Mouse (Mus musculus): ENCODE data around the gene Gm20390. TPM values are rescaled to one million over a fixed set of nuclear protein-coding genes. Genes with fewer than 3 reads are reported as not detected.
A peak's percentile ranks its signal among the peaks of the same experiment; 100 is the strongest.
"Not testable (repeated sequence)": the region's sequence is repeated elsewhere in the genome, so short reads cannot be mapped to it uniquely, and the experiment has no call there.

Gene Gm20390
- total and polyA plus RNA-seq, 2 experiments, result 36.2 to 46.7 TPM

DNA sequence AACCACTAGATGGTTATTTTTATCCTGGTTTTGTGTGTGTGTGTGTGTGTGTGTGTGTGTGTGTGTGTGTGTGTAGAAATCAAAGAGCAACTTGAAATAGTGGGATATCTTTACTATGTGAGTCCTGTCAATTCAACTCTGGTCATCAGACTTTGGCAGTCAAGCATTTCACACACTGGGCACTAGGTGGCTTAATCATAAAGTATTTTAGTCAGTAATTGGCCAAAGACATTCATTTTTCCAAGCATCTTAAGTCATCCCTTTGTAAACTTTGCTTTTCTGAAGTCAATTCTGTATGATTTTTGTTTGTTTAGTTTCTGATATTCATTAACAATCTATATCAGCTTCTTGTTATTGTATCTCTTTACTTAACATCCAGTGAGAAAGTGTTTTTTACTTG, 39.0 kb downstream of the Gm20390 start:
- DNase-seq (ENCODE audit: extremely low read depth, low read depth, low spot score), result no peak
- H3K4me1 ChIP-seq (ENCODE audit: control insufficient read depth, insufficient read depth, low read length), result no peaks in the 10 kb centered on the region
- H3K36me3 ChIP-seq (ENCODE audit: control insufficient read depth, insufficient read depth, low read length), result peaks cover 41% of the 10 kb centered on the region
- TF ChIP-seq POLR2A (IDR thresholded peaks at IDR 0.05; ENCODE audit: extremely low read depth, insufficient read depth, low read length) (no peak), CTCF (IDR thresholded peaks at IDR 0.05; ENCODE audit: low read depth, low read length) (0 out of 2 replicates have a peak, but pooled peaks have one; percentile 6)
- H3K27ac ChIP-seq (replicated peaks; ENCODE audit: insufficient read depth, low read depth, low read length), result no peak overlapping the region
- no peaks in the 10 kb centered on the region for H3K79me2 ChIP-seq (ENCODE audit: control insufficient read depth, insufficient read depth, low read length)
- no peak overlapping the region for H3K4me3 ChIP-seq (ENCODE audit: insufficient read depth, low read depth, low read length)
- no peaks in the 10 kb centered on the region for H3K27me3 ChIP-seq (ENCODE audit: control insufficient read depth, insufficient read depth, low read length)
- no peak overlapping the region for H3K9ac ChIP-seq (ENCODE audit: low read depth, low read length)

DNA sequence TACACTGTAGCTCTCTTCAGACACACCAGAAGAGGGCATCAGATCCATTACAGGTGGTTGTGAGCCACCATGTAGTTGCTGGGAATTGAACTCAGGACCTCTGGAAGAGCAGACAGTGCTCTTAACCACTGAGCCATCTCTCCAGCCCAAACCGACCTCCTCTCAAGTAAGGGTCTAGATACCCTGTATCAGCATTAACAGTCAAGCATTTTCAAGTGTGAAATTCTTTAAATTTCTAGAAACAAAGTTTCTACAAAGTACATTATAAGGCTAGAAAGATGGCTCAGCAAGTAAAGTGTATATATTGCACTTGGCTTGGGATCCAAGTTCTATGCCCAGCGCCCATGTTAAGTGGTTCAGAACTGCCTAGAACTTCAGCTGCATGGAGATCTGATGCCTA, 53.1 kb downstream of the Gm20390 start:
- H3K27ac ChIP-seq (replicated peaks; ENCODE audit: insufficient read depth, low read depth, low read length); H3K27me3 ChIP-seq (ENCODE audit: control insufficient read depth, insufficient read depth, low read length); H3K4me1 ChIP-seq (ENCODE audit: control insufficient read depth, insufficient read depth, low read length); DNase-seq (ENCODE audit: extremely low read depth, low read depth, low spot score); H3K79me2 ChIP-seq (ENCODE audit: control insufficient read depth, insufficient read depth, low read length); H3K4me3 ChIP-seq (ENCODE audit: insufficient read depth, low read depth, low read length); H3K9ac ChIP-seq (ENCODE audit: low read depth, low read length): not testable (repeated sequence)
- H3K36me3 ChIP-seq (ENCODE audit: control insufficient read depth, insufficient read depth, low read length), result peaks cover 45% of the 10 kb centered on the region
- 95% methylated on average over 2 of the region's 2 CpGs for WGBS

DNA sequence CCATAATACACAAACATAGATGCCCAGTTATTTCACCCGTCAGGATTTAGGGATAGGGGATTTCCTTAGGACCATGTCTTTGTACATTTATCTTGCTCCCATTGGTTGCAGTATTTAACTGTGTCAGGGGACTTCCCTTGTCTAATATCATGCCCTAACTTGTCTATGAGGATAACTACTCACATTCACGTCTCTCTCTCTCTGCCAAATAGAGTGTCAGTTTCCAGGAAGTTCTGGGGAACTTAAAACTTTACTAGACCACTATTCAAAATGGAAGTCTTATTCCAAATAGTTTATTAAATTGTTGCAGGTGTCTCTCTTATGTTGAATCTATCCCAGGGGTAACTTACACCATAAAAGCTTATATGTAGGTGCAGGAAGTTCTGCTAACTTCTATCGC, 56.5 kb downstream of the Gm20390 start:
- H3K9ac ChIP-seq (ENCODE audit: low read depth, low read length), result no peak overlapping the region
- no peaks in the 10 kb centered on the region for H3K4me1 ChIP-seq (ENCODE audit: control insufficient read depth, insufficient read depth, low read length)
- H3K79me2 ChIP-seq (ENCODE audit: control insufficient read depth, insufficient read depth, low read length), result no peaks in the 10 kb centered on the region
- no peak for DNase-seq (ENCODE audit: extremely low read depth, low read depth, low spot score)
- TF ChIP-seq POLR2A (IDR thresholded peaks at IDR 0.05; ENCODE audit: extremely low read depth, insufficient read depth, low read length) (no peak), CTCF (IDR thresholded peaks at IDR 0.05; ENCODE audit: low read depth, low read length) (no peak)
- WGBS, result 89% methylated on average over 3 of the region's 3 CpGs
- H3K4me3 ChIP-seq (ENCODE audit: insufficient read depth, low read depth, low read length), result no peak overlapping the region
- no peak overlapping the region for H3K27ac ChIP-seq (replicated peaks; ENCODE audit: insufficient read depth, low read depth, low read length)
- H3K27me3 ChIP-seq (ENCODE audit: control insufficient read depth, insufficient read depth, low read length), result no peaks in the 10 kb centered on the region
- H3K36me3 ChIP-seq (ENCODE audit: control insufficient read depth, insufficient read depth, low read length), result peaks cover 55% of the 10 kb centered on the region

DNA sequence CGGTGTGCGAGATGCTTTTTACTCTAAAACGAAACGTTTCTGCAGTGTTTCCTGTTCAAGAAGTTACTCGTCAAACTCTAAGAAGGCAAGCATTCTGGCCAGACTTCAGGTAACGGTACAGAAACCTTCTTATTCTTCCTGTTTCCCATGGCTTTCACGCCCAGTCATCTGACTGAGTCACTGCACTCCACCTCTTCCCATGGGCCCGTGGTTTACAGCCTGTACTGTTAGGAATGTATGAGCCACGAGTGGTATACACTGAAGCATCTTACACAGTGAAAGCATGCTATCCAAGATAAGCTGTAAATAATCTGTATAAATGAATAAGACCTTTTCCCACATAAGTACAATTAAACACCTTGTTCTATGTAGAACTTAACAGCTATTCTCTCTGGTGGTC, 59.3 kb downstream of the Gm20390 start:
- no peak for DNase-seq (ENCODE audit: extremely low read depth, low read depth, low spot score)
- TF ChIP-seq POLR2A (IDR thresholded peaks at IDR 0.05; ENCODE audit: extremely low read depth, insufficient read depth, low read length) (no peak), CTCF (IDR thresholded peaks at IDR 0.05; ENCODE audit: low read depth, low read length) (no peak)
- 90% methylated on average over 9 of the region's 9 CpGs for WGBS
- no peaks in the 10 kb centered on the region for H3K27me3 ChIP-seq (ENCODE audit: control insufficient read depth, insufficient read depth, low read length)
- peaks cover 2% of the 10 kb centered on the region; the same call in 1 of the 2 replicates for H3K4me1 ChIP-seq (ENCODE audit: control insufficient read depth, insufficient read depth, low read length)
- no peaks in the 10 kb centered on the region; the same call in 1 of the 2 replicates for H3K79me2 ChIP-seq (ENCODE audit: control insufficient read depth, insufficient read depth, low read length)
- H3K27ac ChIP-seq (replicated peaks; ENCODE audit: insufficient read depth, low read depth, low read length), result no peak overlapping the region
- H3K36me3 ChIP-seq (ENCODE audit: control insufficient read depth, insufficient read depth, low read length), result peaks cover 48% of the 10 kb centered on the region
- no peak overlapping the region for H3K9ac ChIP-seq (ENCODE audit: low read depth, low read length)
- H3K4me3 ChIP-seq (ENCODE audit: insufficient read depth, low read depth, low read length), result no peak overlapping the region

DNA sequence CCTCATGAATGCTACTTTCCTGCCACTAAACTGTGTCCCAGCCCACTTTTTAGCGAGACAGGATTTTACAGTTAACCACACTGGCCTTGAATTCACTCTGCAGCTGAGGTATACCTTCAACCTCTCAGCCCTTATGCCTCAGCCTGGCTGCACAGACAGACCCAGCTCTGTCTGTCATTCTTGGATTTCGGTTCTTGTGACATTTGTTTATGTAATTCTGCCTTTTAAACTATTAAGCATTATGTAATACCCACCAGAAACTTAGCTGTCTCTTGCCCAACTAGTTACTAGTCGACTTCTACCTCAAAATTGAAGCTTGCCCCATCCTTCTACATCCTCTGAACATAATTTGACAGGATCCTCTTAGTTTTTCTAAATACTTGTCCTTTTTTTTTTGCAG, 60.3 kb downstream of the Gm20390 start:
- Histone ChIP-seq H3K27ac (replicated peaks; ENCODE audit: insufficient read depth, low read depth, low read length) (no peak overlapping the region), H3K4me1 (ENCODE audit: control insufficient read depth, insufficient read depth, low read length) (peaks cover 2% of the 10 kb centered on the region; the same call in 1 of the 2 replicates), H3K9ac (ENCODE audit: low read depth, low read length) (no peak overlapping the region), H3K4me3 (ENCODE audit: insufficient read depth, low read depth, low read length) (no peak overlapping the region), H3K79me2 (ENCODE audit: control insufficient read depth, insufficient read depth, low read length) (no peaks in the 10 kb centered on the region; the same call in 1 of the 2 replicates), H3K27me3 (ENCODE audit: control insufficient read depth, insufficient read depth, low read length) (no peaks in the 10 kb centered on the region), H3K36me3 (ENCODE audit: control insufficient read depth, insufficient read depth, low read length) (peaks cover 44% of the 10 kb centered on the region)
- WGBS, result 39% methylated on average over 3 of the region's 3 CpGs
- DNase-seq (ENCODE audit: extremely low read depth, low read depth, low spot score), result peak; percentile 45
- no peak for TF ChIP-seq POLR2A (IDR thresholded peaks at IDR 0.05; ENCODE audit: extremely low read depth, insufficient read depth, low read length)

DNA sequence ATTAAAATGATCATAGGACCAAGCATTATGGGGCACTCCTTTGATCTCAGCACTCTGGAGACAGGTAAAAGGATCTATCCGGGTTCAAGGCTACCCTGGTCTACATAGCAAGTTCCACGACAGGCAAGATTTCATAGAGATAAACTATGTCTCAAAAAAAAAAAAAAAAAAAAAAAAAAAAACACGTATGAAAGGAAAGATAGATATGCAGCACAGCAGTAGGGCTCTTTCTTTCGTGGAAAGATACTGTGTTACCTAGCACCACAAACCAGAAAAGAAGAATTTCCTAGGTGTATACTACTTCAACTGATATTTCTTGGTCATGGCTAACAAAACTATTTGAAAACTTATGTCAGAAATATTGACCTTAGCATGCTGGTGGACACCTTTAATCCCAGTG, 61.3 kb downstream of the Gm20390 start:
- H3K27ac ChIP-seq (replicated peaks; ENCODE audit: insufficient read depth, low read depth, low read length), result no peak overlapping the region
- whole genome bisulfite sequencing, result 87% methylated on average over 4 of the region's 4 CpGs
- H3K4me1 ChIP-seq (ENCODE audit: control insufficient read depth, insufficient read depth, low read length), result peaks cover 2% of the 10 kb centered on the region; the same call in 1 of the 2 replicates
- H3K79me2 ChIP-seq (ENCODE audit: control insufficient read depth, insufficient read depth, low read length), result no peaks in the 10 kb centered on the region; the same call in 1 of the 2 replicates
- H3K36me3 ChIP-seq (ENCODE audit: control insufficient read depth, insufficient read depth, low read length), result peaks cover 38% of the 10 kb centered on the region
- H3K27me3 ChIP-seq (ENCODE audit: control insufficient read depth, insufficient read depth, low read length), result no peaks in the 10 kb centered on the region
- DNase-seq (ENCODE audit: extremely low read depth, low read depth, low spot score), result no peak
- no peak for TF ChIP-seq POLR2A (IDR thresholded peaks at IDR 0.05; ENCODE audit: extremely low read depth, insufficient read depth, low read length)
- TF ChIP-seq CTCF (IDR thresholded peaks at IDR 0.05; ENCODE audit: low read depth, low read length), result no peak
- H3K4me3 ChIP-seq (ENCODE audit: insufficient read depth, low read depth, low read length), result no peak overlapping the region
- no peak overlapping the region for H3K9ac ChIP-seq (ENCODE audit: low read depth, low read length)

Other genes with a start within 250 kb of the Gm20390 start
- 8.1 and 8.8 TPM in 2 replicates for gene Utp18, start 82.5 kb downstream of the Gm20390 start, total RNA-seq (2014; rRNA removed)
- gene Utp18, start 82.5 kb downstream of the Gm20390 start, polyA plus RNA-seq (2012; rRNA removed), result 2.4 TPM in 2 replicates
- gene Mbtd1, start 82.4 kb downstream of the Gm20390 start, total RNA-seq (2014; rRNA removed), result 14.1 and 14.2 TPM in 2 replicates
- gene Mbtd1, start 82.4 kb downstream of the Gm20390 start, polyA plus RNA-seq (2012; rRNA removed), result 2.3 and 3.0 TPM in 2 replicates
- gene Nme2, start 12.0 kb downstream of the Gm20390 start, total RNA-seq (2014; rRNA removed), result 363 and 370 TPM in 2 replicates
- gene Nme2, start 12.0 kb downstream of the Gm20390 start, polyA plus RNA-seq (2012; rRNA removed), result 153 and 184 TPM in 2 replicates
- 20.7 and 36.2 TPM in 2 replicates for gene Nme1, start 228 bp upstream of the Gm20390 start, total RNA-seq (2014; rRNA removed)
- gene Nme1, start 228 bp upstream of the Gm20390 start, polyA plus RNA-seq (2012; rRNA removed), result 73.7 and 83.2 TPM in 2 replicates
- gene Spag9, start 27.8 kb upstream of the Gm20390 start, total RNA-seq (2014; rRNA removed), result 52.4 and 58.5 TPM in 2 replicates
- 9.8 and 12.2 TPM in 2 replicates for gene Spag9, start 27.8 kb upstream of the Gm20390 start, polyA plus RNA-seq (2012; rRNA removed)
- gene Tob1, start 243.2 kb upstream of the Gm20390 start, total RNA-seq (2014; rRNA removed), result 39.9 and 50.1 TPM in 2 replicates
- 47.1 and 72.2 TPM in 2 replicates for gene Tob1, start 243.2 kb upstream of the Gm20390 start, polyA plus RNA-seq (2012; rRNA removed)

Measured in liver, adult 2 months (tissue).